Mouse (Mus musculus) heart, embryonic 15.5 days (tissue): ENCODE results near the gene Ndufaf2. TPM values are rescaled to one million over a fixed set of nuclear protein-coding genes. Genes with fewer than 3 reads are reported as not detected.

ENCODE experiments used
- ATAC-seq: fragments of 200-750 bp; cut with Nextera tagmentation; replicated peaks from 2 replicates; pipeline ENCODE4 v1.8.0; 2017; ENCODE audit warnings: low read depth, moderate TSS enrichment; ENCODE audit not compliant: insufficient number of reproducible peaks, insufficient read depth, low FRiP score
- H3K27ac ChIP-seq: fragments of 300-500 bp; sonication (generic); 2 replicates; pipeline ENCODE4 v1.5.1; 2015; ENCODE audit warnings: mild to moderate bottlenecking, inconsistent platforms
- H3K27me3 ChIP-seq: fragments of 300-500 bp; sonication (generic); 2 replicates; pipeline ENCODE4 v1.6.1; 2015; ENCODE audit warnings: inconsistent platforms
- H3K36me3 ChIP-seq: fragments of 300-500 bp; sonication (generic); 2 replicates; pipeline ENCODE4 v1.6.1; 2015; ENCODE audit warnings: mild to moderate bottlenecking, inconsistent platforms
- H3K4me1 ChIP-seq: fragments of 300-500 bp; sonication (generic); replicated peaks from 2 replicates; pipeline ENCODE4 v1.6.1; 2015; ENCODE audit warnings: inconsistent platforms
- H3K4me2 ChIP-seq: fragments of 300-500 bp; sonication (generic); 2 replicates; pipeline ENCODE4 v1.6.1; 2015; ENCODE audit warnings: inconsistent platforms, mild to moderate bottlenecking, moderate library complexity
- H3K4me3 ChIP-seq: fragments of 300-500 bp; sonication (generic); 2 replicates; pipeline ENCODE4 v1.5.1; 2015; ENCODE audit warnings: mild to moderate bottlenecking, inconsistent platforms
- H3K9ac ChIP-seq: fragments of 300-500 bp; sonication (generic); 2 replicates; pipeline ENCODE4 v1.6.1; 2015; ENCODE audit warnings: mild to moderate bottlenecking, inconsistent platforms
- H3K9me3 ChIP-seq: fragments of 300-500 bp; sonication (generic); replicated peaks from 2 replicates; pipeline ENCODE4 v1.6.1; 2016; ENCODE audit warnings: inconsistent platforms
- WGBS: fragments of 180-500 bp; shearing (Covaris S2); methylation state at CpG from one replicate; pipeline ENCODE4 v1.1.7; 2015; ENCODE audit warnings: mixed read lengths; 5-methylcytosine and 5-hydroxymethylcytosine counted together
- polyA plus RNA-seq: library from polyadenylated mRNA; unstranded; fragments of >200 nt; fragmentation: Nextera tagmentation; extraction: Ambion mirVana; gene quantifications from 2 replicates; pipeline ENCODE4 v1.2.1, GENCODE M21; 2015

Ndufaf2 gene
- polyA plus RNA-seq, 1 experiment from 2014 or later = 58.8 TPM

DNA sequence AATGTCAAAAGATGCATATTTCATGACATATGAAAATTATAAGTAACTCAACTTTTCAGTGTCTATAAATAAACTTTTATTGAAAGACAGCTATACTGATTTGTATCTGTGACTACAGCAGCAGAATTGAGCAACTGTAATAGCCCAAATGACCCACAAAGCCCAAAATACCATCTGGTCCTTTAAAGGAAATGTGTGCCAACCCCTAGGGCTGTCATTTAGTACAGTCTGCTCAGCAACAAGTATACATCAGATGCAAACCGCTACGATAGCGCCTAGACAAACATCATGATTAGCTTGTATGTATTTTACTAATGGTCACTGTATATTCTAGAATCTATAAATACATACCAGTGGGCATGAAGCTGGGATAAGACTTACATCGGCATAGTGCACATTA is 74.3 kb downstream of the Ndufaf2 start:
- 87% methylated on average over 4 of the region's 4 CpGs for WGBS
- Histone ChIP-seq H3K4me3 (no peak overlapping the region), H3K27me3 (no peaks in the 10 kb centered on the region), H3K36me3 (no peaks in the 10 kb centered on the region), H3K27ac (no peak overlapping the region), H3K4me1 (no peaks in the 10 kb centered on the region), H3K4me2 (no peak overlapping the region), H3K9me3 (no peaks in the 10 kb centered on the region), H3K9ac (no peak overlapping the region)
- no peak for ATAC-seq

GRCm38 (mm10) chr13:108077901-108078300 is 80.5 kb downstream of the Ndufaf2 start:
- Histone ChIP-seq H3K9me3 (no peaks in the 10 kb centered on the region), H3K4me1 (no peaks in the 10 kb centered on the region), H3K9ac (no peak overlapping the region), H3K27ac (no peak overlapping the region), H3K27me3 (no peaks in the 10 kb centered on the region), H3K4me3 (no peak overlapping the region), H3K4me2 (no peak overlapping the region), H3K36me3 (no peaks in the 10 kb centered on the region)
- WGBS = 82% methylated on average over 4 of the region's 4 CpGs
- ATAC-seq = no peak

- Histone ChIP-seq H3K27ac (no peak overlapping the region), H3K9me3 (no peaks in the 10 kb centered on the region), H3K4me1 (no peaks in the 10 kb centered on the region), H3K4me2 (no peak overlapping the region), H3K36me3 (no peaks in the 10 kb centered on the region), H3K27me3 (no peaks in the 10 kb centered on the region), H3K9ac (no peak overlapping the region), H3K4me3 (no peak overlapping the region)
- no peak for ATAC-seq
- WGBS = 75% methylated on average over 6 of the region's 6 CpGs
These were observed 80.9 kb downstream of the Ndufaf2 start for GRCm38 (mm10) chr13:108077476-108077875.

- WGBS = 94% methylated on average over 10 of the region's 10 CpGs
- no peaks in the 10 kb centered on the region for H3K36me3 ChIP-seq
- H3K4me1 ChIP-seq = no peaks in the 10 kb centered on the region
- no peak overlapping the region for H3K27ac ChIP-seq
- H3K9me3 ChIP-seq = no peaks in the 10 kb centered on the region
- ATAC-seq = no peak
- H3K4me2 ChIP-seq = no peak overlapping the region
- no peak overlapping the region for H3K9ac ChIP-seq
- no peak overlapping the region for H3K4me3 ChIP-seq
- no peaks in the 10 kb centered on the region for H3K27me3 ChIP-seq
These were observed 88.3 kb downstream of the Ndufaf2 start for GRCm38 (mm10) chr13:108070171-108070570.

DNA sequence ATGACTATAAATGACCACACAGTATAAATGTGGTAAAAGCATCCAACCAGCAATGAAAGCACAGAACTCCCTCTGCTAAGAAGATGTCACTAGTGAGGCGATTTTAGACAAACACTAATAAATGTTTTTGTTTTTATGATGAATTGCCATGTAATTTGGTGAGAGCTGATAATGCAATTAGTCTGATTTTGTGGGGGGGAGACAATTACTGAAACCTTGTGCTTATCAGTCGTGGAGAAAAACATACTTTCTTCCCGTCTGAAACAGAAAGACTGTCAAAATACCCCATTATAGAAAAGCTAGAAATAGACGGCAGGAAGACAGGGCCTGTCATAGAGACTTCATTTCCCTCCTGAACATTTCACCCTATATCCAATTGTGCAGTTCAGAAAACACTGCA is 89.3 kb downstream of the Ndufaf2 start:
- ATAC-seq = no peak
- no peak overlapping the region for H3K9ac ChIP-seq
- 57% methylated on average over 4 of the region's 4 CpGs for WGBS
- H3K27me3 ChIP-seq = no peaks in the 10 kb centered on the region
- no peak overlapping the region for H3K4me3 ChIP-seq
- no peak overlapping the region for H3K4me2 ChIP-seq
- no peaks in the 10 kb centered on the region for H3K4me1 ChIP-seq
- no peaks in the 10 kb centered on the region for H3K9me3 ChIP-seq
- H3K27ac ChIP-seq = no peak overlapping the region
- H3K36me3 ChIP-seq = no peaks in the 10 kb centered on the region

DNA sequence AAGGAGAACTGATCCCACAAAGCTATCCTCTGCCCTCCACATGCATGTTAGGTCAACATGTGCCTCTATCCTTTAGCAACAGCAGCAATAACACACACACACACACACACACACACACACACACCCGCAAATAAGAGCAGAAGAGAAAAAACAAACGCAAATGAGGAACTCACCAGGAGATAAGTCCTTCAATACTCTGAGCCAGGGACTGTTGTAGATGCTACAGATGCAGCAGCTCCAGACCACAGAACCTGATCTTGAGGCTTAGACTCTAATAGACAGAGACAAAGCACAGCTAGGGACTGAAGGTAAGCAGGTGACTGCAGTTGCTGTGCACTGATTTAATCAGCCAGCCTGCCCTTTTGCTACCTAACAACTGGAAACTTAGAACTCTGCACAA is 92.4 kb downstream of the Ndufaf2 start:
- Histone ChIP-seq H3K27me3 (no peaks in the 10 kb centered on the region), H3K36me3 (no peaks in the 10 kb centered on the region), H3K27ac (no peak overlapping the region), H3K9ac (no peak overlapping the region), H3K4me3 (no peak overlapping the region), H3K4me1 (no peaks in the 10 kb centered on the region), H3K9me3 (no peaks in the 10 kb centered on the region), H3K4me2 (no peak overlapping the region)
- ATAC-seq = no peak
- WGBS = 72% methylated on average over 2 of the region's 2 CpGs

DNA sequence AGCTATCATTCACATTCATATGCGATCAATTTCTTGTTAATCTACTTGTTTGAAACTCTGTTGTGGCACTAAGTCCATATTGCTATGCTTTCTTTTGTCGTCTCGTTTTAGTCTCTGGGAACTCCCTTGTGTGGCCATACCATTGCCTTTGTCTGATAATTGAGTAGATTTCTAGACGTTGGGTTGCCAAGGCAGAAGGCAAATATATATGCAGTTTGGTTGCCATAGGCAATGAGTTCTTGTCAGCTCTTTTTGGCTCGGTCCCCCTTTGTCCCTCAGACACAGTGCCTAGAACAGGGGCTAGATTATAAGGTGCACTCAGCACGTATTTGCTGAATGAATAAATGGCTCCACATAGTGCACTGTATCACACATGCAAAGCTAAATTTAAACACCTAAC is 94.1 kb downstream of the Ndufaf2 start:
- Histone ChIP-seq H3K27me3 (no peaks in the 10 kb centered on the region), H3K4me2 (no peak overlapping the region), H3K9me3 (no peaks in the 10 kb centered on the region), H3K4me3 (no peak overlapping the region), H3K36me3 (no peaks in the 10 kb centered on the region), H3K4me1 (no peaks in the 10 kb centered on the region), H3K27ac (no peak overlapping the region), H3K9ac (no peak overlapping the region)
- 81% methylated on average over 6 of the region's 6 CpGs for WGBS
- no peak for ATAC-seq

DNA sequence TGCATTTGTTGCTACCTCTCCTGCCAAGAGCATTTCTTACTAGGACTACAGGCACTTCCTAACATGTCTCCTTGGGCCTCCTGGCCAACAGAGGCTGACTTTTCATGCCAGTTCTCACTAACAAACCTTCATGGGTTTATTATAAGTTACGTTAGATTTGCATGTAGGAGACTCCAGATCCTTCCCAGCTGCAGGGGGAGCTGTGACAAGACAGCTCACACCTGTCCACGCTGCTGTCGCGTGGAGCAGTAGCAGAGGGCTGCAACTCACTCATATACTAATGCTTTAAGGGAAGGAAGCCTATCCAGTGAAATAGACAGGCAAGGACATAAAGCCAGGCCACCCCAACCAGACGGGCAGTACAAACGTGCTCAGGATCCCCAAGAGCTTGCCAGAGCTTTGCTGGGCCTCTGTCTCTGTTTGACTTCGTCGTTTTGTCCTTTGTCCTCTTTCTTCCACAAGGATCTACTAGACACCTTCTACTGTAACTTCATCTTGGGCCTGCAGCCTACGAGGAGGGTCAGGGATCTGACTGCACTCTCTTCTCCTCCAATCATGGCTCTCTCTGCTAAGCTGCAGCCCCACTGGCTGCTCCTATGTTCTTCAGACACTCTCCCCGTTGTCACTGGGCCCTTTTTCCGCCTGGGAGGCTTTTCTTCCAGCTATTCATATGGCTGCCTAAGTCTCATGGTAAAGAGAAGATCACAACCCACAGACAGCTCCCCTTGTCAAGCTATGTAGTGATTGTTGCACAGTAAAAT is 94.9 kb downstream of the Ndufaf2 start:
- no peak for ATAC-seq
- Histone ChIP-seq H3K4me3 (no peak overlapping the region), H3K36me3 (no peaks in the 10 kb centered on the region), H3K9ac (no peak overlapping the region), H3K4me2 (no peak overlapping the region), H3K27me3 (no peaks in the 10 kb centered on the region), H3K4me1 (no peaks in the 10 kb centered on the region), H3K27ac (no peak overlapping the region), H3K9me3 (no peaks in the 10 kb centered on the region)
- 71% methylated on average over 11 of the region's 11 CpGs for WGBS

DNA sequence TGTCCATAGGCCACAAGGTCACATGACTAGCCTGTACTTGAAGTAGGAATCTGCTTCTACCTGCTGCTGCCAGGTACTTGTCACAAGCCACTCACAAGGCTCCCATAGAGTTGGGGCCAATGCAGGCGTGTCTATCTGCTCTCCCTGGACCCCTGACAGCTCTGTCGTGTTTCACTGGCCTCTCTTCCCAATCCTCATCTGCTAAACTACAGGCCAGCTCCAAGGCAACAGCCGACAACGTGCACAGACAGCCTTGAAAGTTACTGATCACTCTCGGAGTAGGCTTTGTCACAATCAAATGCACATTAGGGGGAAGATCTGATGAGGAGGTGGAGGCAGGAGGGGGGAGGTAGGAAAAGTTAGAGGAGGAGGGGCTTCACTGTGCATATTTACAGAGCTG is 95.5 kb downstream of the Ndufaf2 start:
- no peaks in the 10 kb centered on the region for H3K4me1 ChIP-seq
- H3K9me3 ChIP-seq = no peaks in the 10 kb centered on the region
- no peaks in the 10 kb centered on the region for H3K36me3 ChIP-seq
- no peaks in the 10 kb centered on the region for H3K27me3 ChIP-seq
- H3K4me2 ChIP-seq = no peak overlapping the region
- no peak for ATAC-seq
- H3K27ac ChIP-seq = no peak overlapping the region
- WGBS = 67% methylated on average over 5 of the region's 5 CpGs
- no peak overlapping the region for H3K9ac ChIP-seq
- H3K4me3 ChIP-seq = no peak overlapping the region

GRCm38 (mm10) chr13:108060936-108061578 is 97.4 kb downstream of the Ndufaf2 start:
- Histone ChIP-seq H3K27me3 (no peaks in the 10 kb centered on the region), H3K4me1 (no peaks in the 10 kb centered on the region), H3K9ac (no peak overlapping the region), H3K9me3 (no peaks in the 10 kb centered on the region), H3K36me3 (no peaks in the 10 kb centered on the region), H3K4me3 (no peak overlapping the region), H3K4me2 (no peak overlapping the region), H3K27ac (no peak overlapping the region)
- no peak for ATAC-seq
- 71% methylated on average over 8 of the region's 8 CpGs for WGBS

- WGBS = 57% methylated on average over 7 of the region's 7 CpGs
These were observed 98.0 kb downstream of the Ndufaf2 start for GRCm38 (mm10) chr13:108060286-108060885.

More at GRCm38 (mm10) chr13:108060286-108060885, 98.0 kb downstream of the Ndufaf2 start:
- H3K4me2 ChIP-seq = no peak overlapping the region
- no peaks in the 10 kb centered on the region for H3K27me3 ChIP-seq
- H3K4me1 ChIP-seq = no peaks in the 10 kb centered on the region
- no peaks in the 10 kb centered on the region for H3K36me3 ChIP-seq
- no peak overlapping the region for H3K4me3 ChIP-seq
- H3K9me3 ChIP-seq = no peaks in the 10 kb centered on the region
- no peak for ATAC-seq
- H3K9ac ChIP-seq = no peak overlapping the region
- H3K27ac ChIP-seq = no peak overlapping the region
